Mouse (Mus musculus): ENCODE measurements around the gene Emc6. TPM values are rescaled to one million over a fixed set of nuclear protein-coding genes. Genes with fewer than 3 reads are reported as not detected.
A peak's percentile ranks its signal among the peaks of the same experiment; 100 is the strongest.

The Emc6 gene
- total and polyA plus RNA-seq, 3 experiments: 50.5 to 98.5 (median 80.5) TPM

DNA sequence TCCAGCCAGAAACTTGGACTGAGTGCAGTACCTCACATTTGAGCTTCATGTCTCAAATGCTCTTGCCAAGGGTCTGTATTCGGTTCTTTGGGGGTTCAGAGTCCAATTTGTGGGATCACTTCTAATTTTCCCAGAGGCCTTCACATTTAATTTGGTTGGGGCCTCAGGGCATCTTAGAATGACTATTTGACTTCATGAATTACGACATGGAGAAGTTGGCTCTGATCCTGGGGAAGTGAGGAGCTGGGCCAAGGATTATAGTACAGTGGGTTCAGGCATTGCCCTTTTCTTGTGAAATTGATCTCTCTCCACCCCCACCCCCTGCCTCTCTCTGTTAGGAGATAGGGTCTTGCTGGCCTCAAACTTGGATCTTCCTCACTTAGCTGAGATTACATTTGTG lies 24.2 kb upstream of the Emc6 start:
- 59% methylated on average over 2 of the region's 2 CpGs for WGBS
- no peak for DNase-seq
- intact Hi-C loops (cut with DNase I): loop anchor here (2.0 to 5.0 kb wide), 2 partner anchors 34 to 62 kb away; partner anchors contain the start of gene Haspin
- H3K27me3 ChIP-seq (ENCODE audit: control insufficient read depth, insufficient read depth, low read length): no peaks in the 10 kb centered on the region
- TF ChIP-seq POLR2A (IDR thresholded peaks at IDR 0.05; ENCODE audit: insufficient read depth, low read depth, low read length): no peak
- peak overlapping the region; percentile 15; the same call in 1 of the 2 replicates for H3K27ac ChIP-seq
- no peak overlapping the region for H3K9ac ChIP-seq (ENCODE audit: low read depth, low read length)
- H3K36me3 ChIP-seq (ENCODE audit: control insufficient read depth, insufficient read depth, low read length): no peaks in the 10 kb centered on the region
- peaks cover 6% of the 10 kb centered on the region for H3K4me1 ChIP-seq (ENCODE audit: control insufficient read depth, insufficient read depth, low read length)
- no peak overlapping the region for H3K4me3 ChIP-seq
- H3K79me2 ChIP-seq (replicated peaks; ENCODE audit: control insufficient read depth, insufficient read depth, low read length): no peaks in the 10 kb centered on the region

GRCm38 (mm10) chr11:73199879-73200278 lies 23.0 kb upstream of the Emc6 start:
- peaks cover 6% of the 10 kb centered on the region for H3K4me1 ChIP-seq (ENCODE audit: control insufficient read depth, insufficient read depth, low read length)
- H3K27me3 ChIP-seq (ENCODE audit: control insufficient read depth, insufficient read depth, low read length): no peaks in the 10 kb centered on the region
- WGBS: 3% methylated on average over 12 of the region's 12 CpGs
- DNase-seq: no peak
- TF ChIP-seq EP300 (IDR thresholded peaks at IDR 0.05; ENCODE audit: insufficient read depth, low read depth, low read length) (no peak), POLR2A (IDR thresholded peaks at IDR 0.05; ENCODE audit: insufficient read depth, low read depth, low read length) (no peak), CTCF (IDR thresholded peaks at IDR 0.05) (no peak)
- H3K36me3 ChIP-seq (ENCODE audit: control insufficient read depth, insufficient read depth, low read length): no peaks in the 10 kb centered on the region
- intact Hi-C loops (cut with DNase I): loop anchor here (2.0 to 5.0 kb wide), 2 partner anchors 33 to 61 kb away; partner anchors contain the start of gene Haspin
- H3K79me2 ChIP-seq (replicated peaks; ENCODE audit: control insufficient read depth, insufficient read depth, low read length): no peaks in the 10 kb centered on the region
- peak overlapping the region; percentile 92 for H3K27ac ChIP-seq
- H3K9ac ChIP-seq (ENCODE audit: low read depth, low read length): peak overlapping the region; percentile 86
- H3K4me3 ChIP-seq: peak overlapping the region; percentile 93

- H3K27ac ChIP-seq: peak within 1 kb of the TSS; percentile 92
- peaks cover 6% of the 10 kb centered on the region for H3K4me1 ChIP-seq (ENCODE audit: control insufficient read depth, insufficient read depth, low read length)
- no peaks in the 10 kb centered on the region for H3K36me3 ChIP-seq (ENCODE audit: control insufficient read depth, insufficient read depth, low read length)
- no peaks in the 10 kb centered on the region for H3K27me3 ChIP-seq (ENCODE audit: control insufficient read depth, insufficient read depth, low read length)
- WGBS: under 1% methylated on average over 32 of the region's 32 CpGs
- no peaks in the 10 kb centered on the region for H3K79me2 ChIP-seq (replicated peaks; ENCODE audit: control insufficient read depth, insufficient read depth, low read length)
- DNase-seq: peak; percentile 92 to 96
- H3K4me3 ChIP-seq: peak within 1 kb of the TSS; percentile 93
- peak within 1 kb of the TSS; percentile 86 for H3K9ac ChIP-seq (ENCODE audit: low read depth, low read length)
- TF ChIP-seq CTCF (IDR thresholded peaks at IDR 0.05) (no peak; the same call in 1 of the 2 replicates), POLR2A (IDR thresholded peaks at IDR 0.05; ENCODE audit: insufficient read depth, low read depth, low read length) (peak; percentile 87)
- intact Hi-C loops (cut with DNase I): no loop called here
These were observed 22.4 kb upstream of the Emc6 start, which contains the start of gene Shpk for GRCm38 (mm10) chr11:73199230-73199712. Gene Shpk, plus strand, starts transcription at chr11:73199460.

GRCm38 (mm10) chr11:73198603-73199229 lies 21.9 kb upstream of the Emc6 start, which contains the start of gene Ctns:
Gene Ctns, minus strand, starts transcription at chr11:73199042.
- no peaks in the 10 kb centered on the region for H3K36me3 ChIP-seq (ENCODE audit: control insufficient read depth, insufficient read depth, low read length)
- peak within 1 kb of the TSS; percentile 93 for H3K4me3 ChIP-seq
- WGBS: under 1% methylated on average over 22 of the region's 22 CpGs
- peak within 1 kb of the TSS; percentile 86 for H3K9ac ChIP-seq (ENCODE audit: low read depth, low read length)
- peaks cover 6% of the 10 kb centered on the region for H3K4me1 ChIP-seq (ENCODE audit: control insufficient read depth, insufficient read depth, low read length)
- H3K27ac ChIP-seq: peak within 1 kb of the TSS; percentile 92
- intact Hi-C loops (cut with DNase I): no loop called here
- TF ChIP-seq POLR2A (IDR thresholded peaks at IDR 0.05; ENCODE audit: insufficient read depth, low read depth, low read length) (peak; percentile 86), EP300 (IDR thresholded peaks at IDR 0.05; ENCODE audit: insufficient read depth, low read depth, low read length) (0 out of 2 replicates have a peak, but pooled peaks have one; percentile 73), CTCF (IDR thresholded peaks at IDR 0.05) (no peak)
- H3K27me3 ChIP-seq (ENCODE audit: control insufficient read depth, insufficient read depth, low read length): no peaks in the 10 kb centered on the region
- H3K79me2 ChIP-seq (replicated peaks; ENCODE audit: control insufficient read depth, insufficient read depth, low read length): no peaks in the 10 kb centered on the region
- DNase-seq: no peak

DNA sequence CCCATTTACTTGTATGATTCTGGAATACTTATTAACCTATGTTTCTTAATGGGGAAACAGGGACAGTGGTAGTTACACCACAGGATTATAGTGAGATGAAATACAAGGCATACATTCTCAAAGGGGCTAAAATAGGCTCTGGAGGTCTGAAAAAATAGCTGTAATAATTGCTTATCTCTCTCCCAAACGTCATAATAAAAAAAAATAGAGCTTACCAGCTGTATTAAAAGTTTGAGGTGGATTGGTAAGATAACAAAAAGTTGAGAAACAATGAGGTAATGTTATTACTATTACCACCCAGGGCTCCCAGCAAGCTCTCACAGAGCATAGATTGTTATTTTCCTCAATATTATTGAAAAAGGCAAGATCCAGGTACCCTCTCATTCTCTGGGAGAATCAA lies 21.4 kb upstream of the Emc6 start:
- Histone ChIP-seq H3K9ac (ENCODE audit: low read depth, low read length) (peak overlapping the region; percentile 67), H3K4me3 (peak overlapping the region; percentile 93), H3K27me3 (ENCODE audit: control insufficient read depth, insufficient read depth, low read length) (no peaks in the 10 kb centered on the region), H3K36me3 (ENCODE audit: control insufficient read depth, insufficient read depth, low read length) (no peaks in the 10 kb centered on the region), H3K4me1 (ENCODE audit: control insufficient read depth, insufficient read depth, low read length) (peaks cover 6% of the 10 kb centered on the region), H3K27ac (peak overlapping the region; percentile 92; the same call in 1 of the 2 replicates), H3K79me2 (replicated peaks; ENCODE audit: control insufficient read depth, insufficient read depth, low read length) (no peaks in the 10 kb centered on the region)
- DNase-seq: no peak
- intact Hi-C loops (cut with DNase I): no loop called here
- no peak for TF ChIP-seq EP300 (IDR thresholded peaks at IDR 0.05; ENCODE audit: insufficient read depth, low read depth, low read length)
- TF ChIP-seq CTCF (IDR thresholded peaks at IDR 0.05): no peak
- TF ChIP-seq POLR2A (IDR thresholded peaks at IDR 0.05; ENCODE audit: insufficient read depth, low read depth, low read length): no peak
- 9% methylated on average over 1 of the region's 1 CpGs for WGBS

GRCm38 (mm10) chr11:73194444-73194843 lies 17.6 kb upstream of the Emc6 start:
- Histone ChIP-seq H3K27ac (no peak overlapping the region), H3K4me1 (ENCODE audit: control insufficient read depth, insufficient read depth, low read length) (peaks cover 2% of the 10 kb centered on the region; the same call in 1 of the 2 replicates), H3K27me3 (ENCODE audit: control insufficient read depth, insufficient read depth, low read length) (no peaks in the 10 kb centered on the region), H3K36me3 (ENCODE audit: control insufficient read depth, insufficient read depth, low read length) (no peaks in the 10 kb centered on the region), H3K79me2 (replicated peaks; ENCODE audit: control insufficient read depth, insufficient read depth, low read length) (no peaks in the 10 kb centered on the region), H3K4me3 (no peak overlapping the region), H3K9ac (ENCODE audit: low read depth, low read length) (no peak overlapping the region)
- TF ChIP-seq POLR2A (IDR thresholded peaks at IDR 0.05; ENCODE audit: insufficient read depth, low read depth, low read length): no peak
- no peak for TF ChIP-seq EP300 (IDR thresholded peaks at IDR 0.05; ENCODE audit: insufficient read depth, low read depth, low read length)
- no peak for TF ChIP-seq CTCF (IDR thresholded peaks at IDR 0.05)
- 48% methylated on average over 2 of the region's 2 CpGs for WGBS
- DNase-seq: no peak
- intact Hi-C loops (cut with DNase I): no loop called here
